Comparison of ENCODE assay signal across 11 mouse cellular contexts in genomic region chr7:34753140-34753886, GRCm38 (mm10). TPM values are rescaled to one million over a fixed set of nuclear protein-coding genes. Genes with fewer than 3 reads are reported as not detected.
DNase-seq lines count a peak whose midpoint lies in the region; ATAC-seq lines count a peak whose summit lies in the region.
"Had no signal": no experiment of that assay in that cellular context is flagged by ENCODE, and none has a peak within 500 bp of the region (broad histone marks: within the 10 kb centered on the region; RNA-seq: fewer than 3 reads in every experiment).

No protein-coding gene starts in this region.

- H3K4me2 ChIP-seq in neural tube, embryonic 11.5 days (ENCODE audit: low read depth), result peak overlapping the region; percentile 0; the same call in 1 of the 2 replicates
- H3K4me2 ChIP-seq in forebrain, embryonic 15.5 days (replicated peaks), result peak overlapping the region; percentile 21
- H3K4me2 ChIP-seq in midbrain, embryonic 16.5 days (ENCODE audit: low read length), result peak overlapping the region; percentile 37
- H3K4me2 ChIP-seq: embryonic facial prominence, embryonic 12.5 days; liver, embryonic 12.5 days had no signal

- no peaks in the 10 kb centered on the region for H3K36me3 ChIP-seq in neural tube, embryonic 11.5 days (ENCODE audit: control insufficient read depth, insufficient read depth, low read length)
- no peaks in the 10 kb centered on the region for H3K36me3 ChIP-seq in forebrain, embryonic 15.5 days
- no peaks in the 10 kb centered on the region for H3K36me3 ChIP-seq in midbrain, embryonic 16.5 days (ENCODE audit: control insufficient read depth, insufficient read depth, low read length)
- H3K36me3 ChIP-seq: embryonic facial prominence, embryonic 12.5 days; liver, embryonic 12.5 days had no signal

- intact Hi-C loops in heart, postnatal 25 days (cut with DNase I), result no loop called here

- H3K27me3 ChIP-seq in neural tube, embryonic 11.5 days (ENCODE audit: control insufficient read depth, insufficient read depth, low read length), result no peaks in the 10 kb centered on the region
- H3K27me3 ChIP-seq in forebrain, embryonic 15.5 days, result no peaks in the 10 kb centered on the region
- no peaks in the 10 kb centered on the region; the same call in 1 of the 2 replicates for H3K27me3 ChIP-seq in midbrain, embryonic 16.5 days (ENCODE audit: control insufficient read depth, insufficient read depth, low read depth, low read length)
- H3K27me3 ChIP-seq: embryonic facial prominence, embryonic 12.5 days; liver, embryonic 12.5 days had no signal

- H3K4me1 ChIP-seq in neural tube, embryonic 11.5 days (ENCODE audit: control insufficient read depth, insufficient read depth, low read length), result peaks cover 18% of the 10 kb centered on the region
- H3K4me1 ChIP-seq in forebrain, embryonic 15.5 days, result peaks cover 11% of the 10 kb centered on the region
- peaks cover 19% of the 10 kb centered on the region for H3K4me1 ChIP-seq in midbrain, embryonic 16.5 days (ENCODE audit: control insufficient read depth, insufficient read depth, low read length)
- H3K4me1 ChIP-seq: liver, embryonic 12.5 days had no signal

- WGBS in neural tube, embryonic 11.5 days, result 60% methylated on average over 32 of the region's 32 CpGs
- WGBS in forebrain, embryonic 15.5 days, result 46% methylated on average over 32 of the region's 32 CpGs
- WGBS in midbrain, embryonic 16.5 days, result 46% methylated on average over 32 of the region's 32 CpGs

- DNase-seq in frontal cortex, adult 2 months (ENCODE audit: extremely low spot score in 1 of 2, low spot score in 1 of 2), result no peak
- peak; percentile 60 for DNase-seq in neural tube, embryonic 11.5 days (ENCODE audit: low spot score)
- no peak for DNase-seq in neural tube, embryonic 10.5 days (ENCODE audit: extremely low spot score, low spot score)
- no peak for DNase-seq in thymus, postnatal 14 days
- no peak for DNase-seq in heart, postnatal 25 days (ENCODE audit: low spot score)

- no peak overlapping the region for H3K9ac ChIP-seq in neural tube, embryonic 11.5 days (ENCODE audit: low read length)
- H3K9ac ChIP-seq in forebrain, embryonic 15.5 days (replicated peaks), result no peak overlapping the region
- H3K9ac ChIP-seq in midbrain, embryonic 16.5 days (ENCODE audit: low read depth, low read length), result no peak overlapping the region
- H3K9ac ChIP-seq: embryonic facial prominence, embryonic 12.5 days; liver, embryonic 12.5 days had no signal

- peak; percentile 47; the same call in 1 of the 2 replicates for ATAC-seq in frontal cortex, adult (ENCODE audit: low TSS enrichment)
- peak; percentile 55; the same call in 1 of the 2 replicates for ATAC-seq in neural tube, embryonic 11.5 days (ENCODE audit: insufficient read depth, low FRiP score, low TSS enrichment)
- peak; percentile 51; the same call in 1 of the 2 replicates for ATAC-seq in forebrain, embryonic 15.5 days (replicated peaks)
- ATAC-seq in midbrain, embryonic 16.5 days, result peak; percentile 64; the same call in 1 of the 2 replicates
- ATAC-seq: liver, embryonic 12.5 days had no signal

- H3K9me3 ChIP-seq in neural tube, embryonic 11.5 days (ENCODE audit: control insufficient read depth, low read length), result no peaks in the 10 kb centered on the region
- H3K9me3 ChIP-seq in forebrain, embryonic 15.5 days, result no peaks in the 10 kb centered on the region
- H3K9me3 ChIP-seq in midbrain, embryonic 16.5 days (replicated peaks; ENCODE audit: control insufficient read depth, low read length, poor library complexity, severe bottlenecking), result no peaks in the 10 kb centered on the region
- H3K9me3 ChIP-seq: liver, embryonic 12.5 days had no signal

- no peak overlapping the region for H3K4me3 ChIP-seq in neural tube, embryonic 11.5 days (ENCODE audit: low read depth, low read length)
- no peak overlapping the region for H3K4me3 ChIP-seq in forebrain, embryonic 15.5 days
- no peak overlapping the region for H3K4me3 ChIP-seq in midbrain, embryonic 16.5 days (ENCODE audit: low read depth, low read length)
- H3K4me3 ChIP-seq: embryonic facial prominence, embryonic 12.5 days; liver, embryonic 12.5 days had no signal

- H3K27ac ChIP-seq in neural tube, embryonic 11.5 days (ENCODE audit: low read depth, low read length), result peak overlapping the region; percentile 72; the same call in 1 of the 2 replicates
- H3K27ac ChIP-seq in forebrain, embryonic 15.5 days (replicated peaks), result no peak overlapping the region; the same call in 1 of the 2 replicates
- H3K27ac ChIP-seq in midbrain, embryonic 16.5 days (ENCODE audit: low read length), result peak overlapping the region; percentile 43
- H3K27ac ChIP-seq: embryonic facial prominence, embryonic 12.5 days; liver, embryonic 12.5 days had no signal

RNA-seq across cellular contexts. Expression of gene Chst8, which starts 59.2 kb away (rescaled TPM):
- polyA plus RNA-seq in frontal cortex, adult 2 months (2012; rRNA removed), result 12.3 and 12.5 TPM in 2 replicates
- 19.6 and 21.2 TPM in 2 replicates for polyA plus RNA-seq in neural tube, embryonic 11.5 days (2014; fragmentation: Nextera tagmentation; extraction: Ambion mirVana)
- 8.8 and 9.6 TPM in 2 replicates for polyA plus RNA-seq in forebrain, embryonic 15.5 days (2015; fragmentation: Nextera tagmentation; extraction: Ambion mirVana)
- 12.7 and 15.3 TPM in 2 replicates for polyA plus RNA-seq in midbrain, embryonic 16.5 days (2015; fragmentation: Nextera tagmentation; extraction: Ambion mirVana)
- under 1 TPM in 1 of 2 experiments, not detected in 1; 0.22 TPM for total RNA-seq in heart, postnatal 25 days (2021)
- total RNA-seq: neutrophil, adult 5-6 weeks had no signal
